Mouse (Mus musculus): Measurements from ENCODE around the gene P2rx6. TPM values are rescaled to one million over a fixed set of nuclear protein-coding genes. Genes with fewer than 3 reads are reported as not detected.
A peak's percentile ranks its signal among the peaks of the same experiment; 100 is the strongest.
"Not testable (repeated sequence)": the region's sequence is repeated elsewhere in the genome, so short reads cannot be mapped to it uniquely, and the experiment has no call there.

Gene P2rx6
- total RNA-seq, 2 experiments from 2014 or later = 0.73 to 1.4 TPM

GRCm38 (mm10) chr16:17559396-17560027 is 2.2 kb upstream of the P2rx6 start:
- intact Hi-C loops (cut with DNase I) = loop anchor here (2.0 to 10.0 kb wide), 3 partner anchors 57 to 253 kb away; no protein-coding TSS in a partner anchor

GRCm38 (mm10) chr16:17561128-17561750 is 446 bp upstream of the P2rx6 start, which contains the start of gene Lrrc74b:
Lrrc74b (minus strand) TSS chr16:17561247.
- peak; percentile 54 to 63 for DNase-seq
- intact Hi-C loops (cut with DNase I) = no loop called here

More at GRCm38 (mm10) chr16:17559396-17560027, 2.2 kb upstream of the P2rx6 start:
- DNase-seq = no peak

- intact Hi-C loops (cut with DNase I) = no loop called here
- DNase-seq = no peak
These were observed 1.9 kb downstream of the P2rx6 start for GRCm38 (mm10) chr16:17563580-17563979.

- intact Hi-C loops (cut with DNase I) = no loop called here
- no peak for DNase-seq
These were observed 2.5 kb downstream of the P2rx6 start for GRCm38 (mm10) chr16:17564221-17564620.

- intact Hi-C loops (cut with DNase I) = no loop called here
- DNase-seq = no peak
These were observed 3.1 kb downstream of the P2rx6 start for GRCm38 (mm10) chr16:17564771-17565170.

- no peak for DNase-seq
- intact Hi-C loops (cut with DNase I) = no loop called here
These were observed 4.5 kb downstream of the P2rx6 start for GRCm38 (mm10) chr16:17566186-17566585.

- DNase-seq = peak; percentile 53 to 58
- intact Hi-C loops (cut with DNase I) = no loop called here
These were observed 14.5 kb downstream of the P2rx6 start for GRCm38 (mm10) chr16:17575870-17576824.

- DNase-seq = no peak
- intact Hi-C loops (cut with DNase I) = no loop called here
These were observed 15.1 kb downstream of the P2rx6 start for GRCm38 (mm10) chr16:17576825-17577215.

- no peak for DNase-seq
- intact Hi-C loops (cut with DNase I) = no loop called here
These were observed 21.4 kb downstream of the P2rx6 start, which contains the start of gene Slc7a4 for GRCm38 (mm10) chr16:17583064-17583463. Slc7a4 (minus strand) TSS chr16:17583214.

- no peak for DNase-seq
- intact Hi-C loops (cut with DNase I) = no loop called here
These were observed 22.9 kb downstream of the P2rx6 start for GRCm38 (mm10) chr16:17584555-17584954.

GRCm38 (mm10) chr16:17590731-17591130 is 29.0 kb downstream of the P2rx6 start:
- intact Hi-C loops (cut with DNase I) = no loop called here
- DNase-seq = no peak

- intact Hi-C loops (cut with DNase I) = no loop called here
- no peak for DNase-seq
These were observed 39.4 kb downstream of the P2rx6 start for GRCm38 (mm10) chr16:17600944-17601562.

- intact Hi-C loops (cut with DNase I) = no loop called here
- no peak for DNase-seq
These were observed 43.3 kb downstream of the P2rx6 start for GRCm38 (mm10) chr16:17604941-17605340.

- DNase-seq = no peak
- intact Hi-C loops (cut with DNase I) = no loop called here
These were observed 44.0 kb downstream of the P2rx6 start for GRCm38 (mm10) chr16:17605684-17606083.

GRCm38 (mm10) chr16:17611383-17611782 is 49.7 kb downstream of the P2rx6 start:
- DNase-seq = no peak
- intact Hi-C loops (cut with DNase I) = no loop called here

GRCm38 (mm10) chr16:17614740-17615139 is 53.1 kb downstream of the P2rx6 start:
- not testable (repeated sequence) for DNase-seq
- intact Hi-C loops (cut with DNase I) = loop anchor here (5.0 kb wide), 1 partner anchor 198 kb away; no protein-coding TSS in a partner anchor

GRCm38 (mm10) chr16:17616212-17616611 is 54.5 kb downstream of the P2rx6 start:
- intact Hi-C loops (cut with DNase I) = loop anchor here (2.0 to 5.0 kb wide), 2 partner anchors 57 to 196 kb away; no protein-coding TSS in a partner anchor
- no peak for DNase-seq

GRCm38 (mm10) chr16:17617922-17618565 is 56.4 kb downstream of the P2rx6 start:
- peak; percentile 16 to 34 for DNase-seq
- intact Hi-C loops (cut with DNase I) = loop anchor here (2.0 to 5.0 kb wide), 2 partner anchors 59 to 194 kb away; no protein-coding TSS in a partner anchor

GRCm38 (mm10) chr16:17619198-17620105 is 57.8 kb downstream of the P2rx6 start, which contains the start of gene Smpd4:
Smpd4 (plus strand) TSS chr16:17619354.
- DNase-seq = peak; percentile 93 to 98
- intact Hi-C loops (cut with DNase I) = loop anchor here (5.0 kb wide), 1 partner anchor 193 kb away; no protein-coding TSS in a partner anchor

Measured in heart, postnatal 36 days (tissue).